Mouse (Mus musculus) left cerebral cortex, adult 2 months (tissue): ENCODE measurements around the gene Rbm43. TPM values are rescaled to one million over a fixed set of nuclear protein-coding genes. Genes with fewer than 3 reads are reported as not detected.
A peak's percentile ranks its signal among the peaks of the same experiment; 100 is the strongest.
"Not testable (repeated sequence)": the region's sequence is repeated elsewhere in the genome, so short reads cannot be mapped to it uniquely, and the experiment has no call there.

Experiments used
- DNase-seq, 2 experiments: peaks; one replicate each; pipeline ENCODE4 v3.0.0; 2021 to 2022; ENCODE audit warnings: low spot score in 2 of 2, mixed read lengths in 1 of 2; ENCODE audit errors: extremely low spot score in 1 of 2
- H3K27ac ChIP-seq: fragments of 200-600 bp; 2 replicates; pipeline ENCODE4 v1.8.1; 2022
- H3K4me3 ChIP-seq: fragments of 200-600 bp; 2 replicates; pipeline ENCODE4 v1.8.1; 2022
- CTCF ChIP-seq: fragments of 200-600 bp; IDR thresholded peaks from 2 replicates; pipeline ENCODE4 v1.8.1; 2022; ENCODE audit warnings: antibody characterized with exemption, mild to moderate bottlenecking, moderate library complexity
- intact Hi-C: fragments of 180-260 bp; cut with DNase I; formaldehyde crosslinking; loops from one replicate; pipeline ENCODE4 v1.15.1; 2025
- total RNA-seq, 2 experiments: library from RNA; stranded (reverse); gene quantifications; 2 replicates each; pipeline ENCODE4 v1.2.3; 2021

The Rbm43 gene
- total RNA-seq, 2 experiments from 2014 or later, result 15.4 to 15.6 TPM

DNA sequence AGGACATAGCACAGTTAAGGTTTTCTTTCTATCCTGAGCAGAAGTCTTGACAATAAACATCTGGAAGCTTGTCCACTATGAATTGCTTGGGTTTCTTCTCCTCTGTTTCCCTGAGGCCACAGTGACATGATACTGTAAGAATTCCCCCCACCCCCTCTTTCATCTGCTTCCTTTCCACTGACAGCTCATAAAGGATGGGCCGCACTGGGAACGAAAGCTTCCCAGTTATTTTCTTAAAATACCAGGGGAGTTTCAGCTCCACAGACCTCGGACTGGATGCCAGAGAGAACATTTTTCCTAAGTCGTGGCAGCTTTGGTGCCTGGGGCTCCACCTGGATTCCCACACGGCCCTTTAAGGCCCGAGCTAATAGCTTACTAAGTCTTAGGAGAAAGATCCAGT is 22.2 kb downstream of the Rbm43 start:
- intact Hi-C loops, result no loop called here
- TF ChIP-seq CTCF, result no peak
- no peak for DNase-seq
- no peak overlapping the region for H3K27ac ChIP-seq
- H3K4me3 ChIP-seq, result no peak overlapping the region

DNA sequence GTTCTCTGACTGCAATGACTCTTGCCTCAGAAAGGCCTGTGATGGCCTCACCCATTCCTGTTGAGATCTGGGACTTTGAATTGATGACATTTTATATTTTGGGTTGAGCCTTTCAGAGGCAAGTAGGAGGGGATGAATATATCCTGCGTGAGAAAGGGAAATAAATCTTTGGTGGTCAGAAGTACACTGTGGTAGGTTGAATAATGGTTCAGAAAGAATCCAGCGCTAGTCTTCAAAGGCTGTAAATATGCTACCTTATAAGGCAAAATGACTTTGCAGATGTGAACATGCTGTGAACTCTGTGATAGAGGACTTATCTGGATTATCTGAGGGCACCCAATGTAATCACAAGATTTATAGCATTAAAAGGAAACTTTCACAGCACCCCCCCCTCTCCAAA is 23.1 kb downstream of the Rbm43 start:
- intact Hi-C loops, result no loop called here
- no peak for DNase-seq
- no peak overlapping the region for H3K27ac ChIP-seq
- TF ChIP-seq CTCF, result no peak
- H3K4me3 ChIP-seq, result no peak overlapping the region

DNA sequence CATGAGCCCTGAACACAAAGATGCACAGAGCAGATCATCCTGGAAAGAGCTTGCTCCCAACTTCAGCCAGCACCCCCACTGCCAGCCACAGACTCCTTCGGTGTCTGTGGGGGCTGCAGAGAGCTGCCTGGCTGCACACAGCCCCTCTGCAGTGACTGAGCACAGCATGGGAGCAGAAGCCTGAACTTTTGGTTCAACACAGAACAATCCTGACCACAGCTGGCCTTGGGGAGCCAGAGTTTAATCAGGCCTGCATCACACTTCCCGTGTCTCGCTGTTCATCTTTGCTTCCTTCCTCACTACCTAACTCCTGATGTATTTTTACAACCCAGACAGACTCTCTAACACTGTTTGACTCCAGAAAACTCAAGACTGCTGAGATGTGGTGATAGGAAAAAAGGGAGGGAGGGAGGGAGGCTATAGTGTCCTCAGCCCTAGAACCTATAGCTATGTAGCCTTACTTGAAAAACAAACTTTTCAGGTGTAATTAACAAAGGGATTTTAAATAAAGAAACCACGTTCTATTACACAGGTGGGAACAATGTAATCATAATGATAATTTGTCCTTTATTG is 27.3 kb downstream of the Rbm43 start:
- Histone ChIP-seq H3K4me3 (no peak overlapping the region), H3K27ac (no peak overlapping the region)
- no peak for DNase-seq
- TF ChIP-seq CTCF, result no peak
- intact Hi-C loops, result no loop called here

GRCm38 (mm10) chr2:51905637-51906036 is 29.3 kb downstream of the Rbm43 start:
- intact Hi-C loops, result no loop called here
- DNase-seq, result no peak

GRCm38 (mm10) chr2:51892411-51892901 is 42.5 kb downstream of the Rbm43 start:
- TF ChIP-seq CTCF, result no peak
- no peak overlapping the region for H3K4me3 ChIP-seq
- DNase-seq, result no peak
- H3K27ac ChIP-seq, result no peak overlapping the region
- intact Hi-C loops, result no loop called here

More at GRCm38 (mm10) chr2:51905637-51906036, 29.3 kb downstream of the Rbm43 start:
- no peak for TF ChIP-seq CTCF
- H3K4me3 ChIP-seq, result no peak overlapping the region
- no peak overlapping the region for H3K27ac ChIP-seq

DNA sequence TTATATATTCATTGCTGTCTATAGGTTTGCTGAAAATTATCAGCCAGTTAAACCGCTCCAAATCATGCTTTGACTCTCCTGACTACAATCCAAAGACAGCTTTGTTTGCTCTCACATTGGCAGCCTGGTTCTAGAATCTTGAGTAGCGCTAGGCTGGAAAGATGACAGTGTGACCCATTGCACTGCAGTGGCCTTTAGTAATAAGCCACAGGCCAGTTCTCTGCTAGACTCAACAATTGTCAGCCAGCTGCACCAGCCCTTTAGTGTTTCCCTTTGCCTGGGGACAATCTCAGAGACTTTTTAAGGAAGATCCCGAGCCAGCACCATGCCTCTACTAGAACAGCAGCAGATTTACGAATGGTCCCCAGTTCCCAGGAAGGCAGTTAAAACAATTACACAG is 44.0 kb downstream of the Rbm43 start:
- no peak for DNase-seq

DNA sequence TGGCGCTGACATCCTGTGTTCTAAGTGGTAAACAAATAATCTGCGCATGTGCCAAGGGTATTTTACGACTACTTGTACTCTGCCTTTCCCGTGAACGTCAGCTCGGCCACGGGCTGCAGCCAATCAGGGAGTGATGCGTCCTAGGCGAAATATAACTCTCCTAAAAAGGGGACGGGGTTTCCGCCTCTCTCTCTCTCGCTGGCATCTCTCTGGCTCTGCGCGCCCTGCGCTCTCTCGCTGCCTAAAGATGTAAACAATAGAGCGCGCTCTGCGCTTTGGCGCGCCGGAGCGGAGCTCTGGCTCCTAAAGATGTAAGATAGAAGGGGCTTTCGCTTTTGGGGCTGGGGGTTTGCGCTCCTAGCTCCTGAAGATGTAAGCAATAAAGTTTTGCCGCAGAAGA is 44.8 kb downstream of the Rbm43 start:
- H3K4me3 ChIP-seq, intact Hi-C loops, H3K27ac ChIP-seq: not testable (repeated sequence)
- DNase-seq, result peak in 1 of 2 experiments; percentile 21

More for the DNA sequence above, 44.0 kb downstream of the Rbm43 start:
- H3K4me3 ChIP-seq, result no peak overlapping the region
- no peak for TF ChIP-seq CTCF
- intact Hi-C loops, result no loop called here
- no peak overlapping the region for H3K27ac ChIP-seq

DNA sequence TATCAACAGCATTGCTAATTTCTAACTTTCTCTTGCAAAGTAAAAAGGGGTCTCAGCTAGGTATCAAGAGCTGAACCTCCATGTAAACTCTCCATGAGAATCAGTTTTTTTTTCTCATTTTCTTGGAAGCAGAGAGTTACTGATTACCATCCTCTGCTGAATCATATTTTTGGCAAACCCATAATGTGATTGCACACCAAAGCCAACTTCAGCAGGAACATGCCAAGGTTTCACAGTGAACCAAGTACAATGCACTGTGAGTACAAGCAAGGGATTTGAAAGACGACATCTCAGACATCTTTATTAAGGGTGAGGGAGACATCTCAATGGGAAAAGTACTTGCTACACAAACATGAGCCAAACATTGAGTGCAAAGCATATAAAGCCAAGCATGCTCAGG is 54.8 kb downstream of the Rbm43 start:
- no peak for TF ChIP-seq CTCF
- H3K4me3 ChIP-seq, result no peak overlapping the region
- intact Hi-C loops, result no loop called here
- no peak overlapping the region for H3K27ac ChIP-seq
- DNase-seq, result no peak

Other genes starting within 250 kb of the Rbm43 start
- 1 to 10 TPM; 2.5 to 3.3 TPM for gene Nmi, start 38.3 kb upstream of the Rbm43 start, total RNA-seq
- 10 to 100 TPM in 1 of 2 experiments, 1 to 10 TPM in 1; 7.3 to 11.7 TPM for gene Tnfaip6, start 102.8 kb upstream of the Rbm43 start, total RNA-seq
- gene Rif1, start 137.7 kb upstream of the Rbm43 start, total RNA-seq, result 10 to 100 TPM; 25.7 to 28.5 TPM